Mouse (Mus musculus) frontal cortex, postnatal 14 days (tissue): ENCODE data around the gene Bag5.
"Not testable (repeated sequence)": the region's sequence is repeated elsewhere in the genome, so short reads cannot be mapped to it uniquely, and the experiment has no call there.

ENCODE experiments used
- DNase-seq, 2 experiments: peaks; one replicate each; pipeline ENCODE4 v3.0.0; 2022; ENCODE audit warnings: low spot score in 2 of 2

Bag5 gene

GRCm38 (mm10) chr12:111736676-111737075 lies 23.6 kb upstream of the Bag5 start:
- DNase-seq = not testable (repeated sequence)

- no peak for DNase-seq
Observed at GRCm38 (mm10) chr12:111734912-111735311, 21.9 kb upstream of the Bag5 start.

DNA sequence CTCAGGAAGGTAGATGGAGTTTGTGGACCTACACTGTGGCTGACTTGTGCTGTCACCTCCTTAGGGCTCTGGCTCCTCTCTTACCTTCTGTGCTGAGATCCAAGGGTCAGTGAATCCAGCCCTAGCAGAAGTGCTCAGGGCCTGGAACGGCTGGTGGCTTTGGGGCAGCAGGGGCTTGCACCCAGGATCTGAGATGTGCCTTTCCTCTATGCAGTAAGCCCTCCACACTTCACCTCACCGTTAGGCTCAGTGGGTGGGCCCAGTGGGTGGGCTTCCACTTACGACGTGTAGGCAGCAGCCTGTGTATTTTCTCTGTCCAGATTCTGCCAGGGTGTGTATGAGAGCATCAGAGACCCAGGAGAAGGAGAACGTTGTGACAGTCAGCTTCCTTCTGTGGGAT lies 19.9 kb upstream of the Bag5 start:
- no peak for DNase-seq

DNA sequence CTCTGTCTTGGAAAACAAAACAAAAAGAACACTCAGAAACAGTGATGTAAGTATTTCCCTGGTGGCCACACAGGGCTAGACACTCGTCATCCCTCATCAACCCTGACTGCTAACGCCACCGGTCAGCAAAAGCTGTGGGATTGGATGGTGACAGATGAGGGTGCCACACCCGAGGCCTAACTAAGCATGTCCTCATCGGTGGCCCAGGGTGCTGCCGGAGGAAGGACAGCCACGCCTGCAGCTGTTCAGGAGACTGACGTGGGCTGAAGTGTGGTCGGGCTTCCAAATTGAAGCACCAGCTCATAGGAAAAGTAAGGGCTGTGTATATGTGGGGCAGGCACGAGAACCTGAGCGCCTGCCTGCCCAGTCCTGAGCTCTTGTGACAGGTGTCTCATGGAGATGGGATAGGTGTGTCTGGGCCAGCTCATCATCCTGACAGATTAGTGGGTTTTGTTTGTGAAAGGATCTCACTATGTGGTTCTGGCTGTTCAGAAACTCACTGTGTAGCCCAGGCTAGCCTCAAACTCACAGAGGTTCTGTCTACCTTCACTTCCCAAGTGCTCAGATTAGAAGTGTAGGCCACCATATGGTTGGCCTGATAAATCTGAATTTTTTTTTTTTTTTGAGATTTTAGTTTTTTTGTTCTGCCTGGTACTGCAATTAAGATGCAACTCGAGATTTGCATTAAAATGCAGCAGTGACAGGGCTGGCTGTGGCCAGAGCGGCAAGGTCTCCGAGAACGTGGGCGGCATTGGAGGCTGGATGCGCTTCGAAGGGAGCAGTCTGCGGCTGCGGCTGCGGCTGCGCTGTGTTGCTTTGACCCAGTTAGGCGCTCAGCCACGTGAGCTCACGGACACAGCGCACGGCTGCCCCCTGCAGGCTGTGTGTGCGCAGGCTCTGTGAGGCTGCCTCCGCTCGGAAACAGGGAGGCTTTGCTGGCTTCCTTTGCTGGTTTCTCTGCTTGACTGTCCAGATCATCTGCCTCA lies 19.1 kb upstream of the Bag5 start:
- peak; percentile 76 to 81 for DNase-seq

- DNase-seq = no peak
Observed at GRCm38 (mm10) chr12:111727956-111728355, 14.9 kb upstream of the Bag5 start.

GRCm38 (mm10) chr12:111726122-111726463 lies 13.0 kb upstream of the Bag5 start:
- DNase-seq = no peak

- DNase-seq = no peak
Observed at GRCm38 (mm10) chr12:111725338-111726121, 12.5 kb upstream of the Bag5 start.

GRCm38 (mm10) chr12:111724638-111725337 lies 11.7 kb upstream of the Bag5 start:
- DNase-seq = no peak

- DNase-seq = no peak
Observed at GRCm38 (mm10) chr12:111722654-111723053, 9.6 kb upstream of the Bag5 start.

DNA sequence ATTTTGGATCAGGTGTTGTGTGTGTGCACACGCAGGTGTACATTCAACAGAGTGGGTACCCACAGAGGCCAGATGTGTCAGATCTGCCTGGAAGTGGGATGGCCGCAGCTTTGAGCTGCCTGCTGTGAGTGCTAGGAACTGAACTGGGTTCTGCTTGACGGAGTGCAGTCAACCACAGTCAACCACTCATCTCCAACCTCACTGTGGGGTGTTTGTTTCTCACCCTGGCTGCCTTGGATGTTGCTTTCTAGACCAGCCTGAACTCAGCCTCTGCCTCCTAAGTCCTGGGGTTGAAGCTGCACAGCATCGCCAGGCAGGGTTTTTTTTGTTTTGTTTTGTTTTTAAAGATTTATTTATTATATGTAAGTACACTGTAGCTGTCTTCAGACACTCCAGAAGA lies 7.2 kb upstream of the Bag5 start:
- DNase-seq = no peak

- no peak for DNase-seq
Observed at GRCm38 (mm10) chr12:111718656-111719055, 5.6 kb upstream of the Bag5 start.

GRCm38 (mm10) chr12:111716505-111716904 lies 3.4 kb upstream of the Bag5 start:
- DNase-seq = no peak

- not testable (repeated sequence) for DNase-seq
Observed at GRCm38 (mm10) chr12:111713880-111714279, 823 bp upstream of the Bag5 start.

DNA sequence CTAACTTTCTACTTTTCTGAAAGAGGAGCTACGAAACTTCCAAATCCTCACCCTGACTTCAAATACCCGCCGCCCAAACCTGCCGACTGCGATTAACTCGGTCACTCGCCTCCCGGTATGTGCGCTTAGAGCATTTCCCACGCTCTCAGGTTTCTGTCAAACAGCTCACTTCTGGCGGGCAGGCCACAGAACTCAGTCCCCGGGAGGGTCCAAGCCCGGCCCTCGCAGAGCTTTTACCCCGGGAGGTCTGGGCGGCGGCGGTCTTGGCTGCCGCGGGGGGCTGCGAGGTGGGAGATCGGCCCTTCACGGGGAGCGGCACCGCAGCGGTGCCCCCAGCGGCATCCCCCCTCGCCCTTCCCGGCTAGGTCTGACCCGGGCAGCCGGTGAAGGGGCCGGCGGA lies 581 bp downstream of the Bag5 start:
- no peak for DNase-seq

GRCm38 (mm10) chr12:111710091-111710490 lies 3.0 kb downstream of the Bag5 start:
- DNase-seq = no peak

DNA sequence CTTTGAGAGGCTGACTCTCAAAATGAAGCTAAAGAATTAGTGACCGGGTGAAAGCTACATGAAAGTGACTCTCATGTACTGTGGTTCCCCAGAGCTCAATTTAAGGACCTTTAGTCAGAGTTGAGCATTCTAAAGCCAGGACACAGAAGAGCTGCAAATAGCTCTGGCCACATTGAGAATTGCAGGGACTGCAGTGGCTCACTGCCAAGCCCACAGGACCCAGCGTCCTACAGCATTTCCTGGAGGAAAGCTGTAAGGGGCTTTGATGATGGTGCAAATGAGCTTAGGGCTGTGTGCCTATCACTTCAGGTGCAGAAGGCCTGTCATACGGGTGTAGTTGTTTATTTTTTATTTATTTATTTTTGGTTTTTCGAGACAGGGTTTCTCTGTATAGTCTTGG lies 4.9 kb downstream of the Bag5 start:
- no peak for DNase-seq

GRCm38 (mm10) chr12:111705186-111705973 lies 7.7 kb downstream of the Bag5 start:
- no peak for DNase-seq

DNA sequence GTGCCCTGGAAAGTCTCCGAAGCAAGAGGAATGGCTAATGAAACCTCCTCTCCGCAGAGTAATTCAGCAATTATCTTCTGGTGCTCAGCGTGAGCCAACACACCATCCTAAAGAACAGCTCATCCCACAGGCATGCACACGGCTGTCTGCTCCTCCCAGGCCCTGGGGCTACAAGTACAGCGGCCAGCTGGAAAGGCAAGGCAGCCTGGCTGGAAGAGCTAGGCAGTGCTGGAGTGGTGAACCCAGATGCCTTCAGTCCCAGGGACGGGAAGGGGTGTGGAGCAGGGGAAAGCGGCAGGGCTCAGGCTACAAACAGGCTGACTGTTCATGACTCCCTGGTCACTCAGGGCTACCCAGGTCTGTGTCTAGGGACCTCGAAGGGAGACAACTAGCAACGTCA lies 8.4 kb downstream of the Bag5 start:
- DNase-seq = no peak

- DNase-seq = no peak
Observed at GRCm38 (mm10) chr12:111703301-111703700, 9.8 kb downstream of the Bag5 start.

DNA sequence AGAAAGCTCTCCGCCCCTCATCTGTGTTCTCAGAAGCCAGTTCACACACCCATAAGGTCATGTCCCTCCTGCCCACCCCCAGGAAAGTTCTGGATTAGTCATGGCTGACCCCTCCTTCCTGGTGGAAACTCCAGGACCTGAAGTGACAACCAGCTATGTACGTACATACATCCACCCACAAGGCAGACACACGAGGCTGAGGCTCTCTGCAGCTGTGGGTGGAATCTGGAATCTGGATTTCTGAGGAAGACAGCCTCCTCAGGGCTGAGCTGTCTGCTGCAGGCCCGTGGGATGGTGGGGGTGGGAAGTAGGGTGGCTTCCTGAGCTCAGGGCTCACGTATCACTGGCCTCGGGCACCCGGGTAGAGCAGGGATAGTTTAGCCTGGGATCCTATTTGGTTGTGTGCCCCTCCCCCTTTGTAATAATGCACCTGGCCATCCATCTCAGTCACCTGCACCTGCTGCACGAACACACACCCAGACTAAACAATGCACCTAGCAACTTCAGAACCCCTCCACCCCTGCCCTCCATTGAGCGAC lies 12.1 kb downstream of the Bag5 start:
- DNase-seq = no peak

DNA sequence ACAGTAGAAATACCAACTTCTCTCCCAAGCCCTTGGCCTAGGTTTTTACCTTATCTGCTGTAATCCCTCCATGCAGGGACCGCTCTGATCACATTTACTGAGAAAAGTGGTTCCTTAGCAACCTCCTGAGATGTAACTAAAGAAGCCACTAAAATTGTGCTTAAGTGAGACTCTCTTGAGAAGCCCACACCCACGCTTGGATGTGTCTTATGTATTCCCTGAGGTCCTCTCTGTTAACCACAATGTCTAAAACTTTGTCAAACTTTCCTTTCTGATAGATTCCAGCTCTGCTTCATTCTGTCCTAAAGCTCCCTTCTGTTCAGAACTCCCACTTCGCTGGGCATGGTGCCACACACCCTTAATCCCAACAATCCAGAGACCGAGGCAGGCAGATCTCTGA lies 13.5 kb downstream of the Bag5 start:
- no peak for DNase-seq
